Mouse (Mus musculus) liver, adult 2 months (tissue): Measurements from ENCODE around the gene Gm38392. TPM values are rescaled to one million over a fixed set of nuclear protein-coding genes. Genes with fewer than 3 reads are reported as not detected.
"Not testable (repeated sequence)": the region's sequence is repeated elsewhere in the genome, so short reads cannot be mapped to it uniquely, and the experiment has no call there.

Experiments used
- DNase-seq: peaks from one replicate; pipeline ENCODE4 v3.0.0-alpha.2; 2011; ENCODE audit warnings: low read depth, low spot score; ENCODE audit errors: extremely low read depth
- H3K27ac ChIP-seq: fragments of 200-500 bp; replicated peaks from 2 replicates; pipeline ENCODE4 v1.5.1; 2012; ENCODE audit warnings: low read depth, mild to moderate bottlenecking, control low read depth, inconsistent platforms, low read length; ENCODE audit not compliant: insufficient read depth
- H3K27me3 ChIP-seq: fragments of 200-500 bp; 2 replicates; pipeline ENCODE4 v1.6.1; 2012; ENCODE audit warnings: mild to moderate bottlenecking, moderate library complexity, low read length, inconsistent platforms; ENCODE audit not compliant: control insufficient read depth, insufficient read depth
- H3K36me3 ChIP-seq: fragments of 200-500 bp; 2 replicates; pipeline ENCODE4 v1.6.1; 2012; ENCODE audit warnings: low read length, inconsistent platforms; ENCODE audit not compliant: control insufficient read depth, insufficient read depth
- H3K4me1 ChIP-seq: fragments of 200-500 bp; 2 replicates; pipeline ENCODE4 v1.6.1; 2011; ENCODE audit warnings: low read length; ENCODE audit not compliant: control insufficient read depth, insufficient read depth
- H3K4me3 ChIP-seq: fragments of 200-500 bp; 2 replicates; pipeline ENCODE4 v1.5.1; 2011; ENCODE audit warnings: low read depth, mild to moderate bottlenecking, control low read depth, low read length, moderate library complexity; ENCODE audit not compliant: insufficient read depth
- H3K79me2 ChIP-seq: fragments of 200-500 bp; 2 replicates; pipeline ENCODE4 v1.6.1; 2012; ENCODE audit warnings: inconsistent platforms, mild to moderate bottlenecking, low read length, moderate library complexity; ENCODE audit not compliant: control insufficient read depth, insufficient read depth
- H3K9ac ChIP-seq: fragments of 200-500 bp; 2 replicates; pipeline ENCODE4 v1.6.1; 2012; ENCODE audit warnings: low read depth, mild to moderate bottlenecking, control low read depth, inconsistent platforms, low read length
- CTCF ChIP-seq: fragments of 200-500 bp; IDR thresholded peaks from 2 replicates; pipeline ENCODE4 v1.5.1; 2011; ENCODE audit warnings: low read depth, low read length, control low read depth
- POLR2A ChIP-seq: fragments of 200-500 bp; IDR thresholded peaks from 2 replicates; pipeline ENCODE4 v1.6.1; 2011; ENCODE audit warnings: low read length, control low read depth; ENCODE audit not compliant: insufficient read depth; ENCODE audit errors: extremely low read depth
- WGBS: fragments of 180-500 bp; shearing (Covaris S2); methylation state at CpG from one replicate; pipeline ENCODE4 v1.1.7; 2018; 5-methylcytosine and 5-hydroxymethylcytosine counted together
- polyA plus RNA-seq: library from polyadenylated mRNA; depleted of rRNA; stranded (reverse); fragments of >200 nt; gene quantifications from 2 replicates; pipeline ENCODE4 v1.2.3, GENCODE M21; 2012
- total RNA-seq: library from RNA; depleted of rRNA; stranded (reverse); fragments of >200 nt; gene quantifications from 2 replicates; pipeline ENCODE4 v1.2.3, GENCODE M21; 2014

Gene Gm38392
- total and polyA plus RNA-seq, 2 experiments = not detected

DNA sequence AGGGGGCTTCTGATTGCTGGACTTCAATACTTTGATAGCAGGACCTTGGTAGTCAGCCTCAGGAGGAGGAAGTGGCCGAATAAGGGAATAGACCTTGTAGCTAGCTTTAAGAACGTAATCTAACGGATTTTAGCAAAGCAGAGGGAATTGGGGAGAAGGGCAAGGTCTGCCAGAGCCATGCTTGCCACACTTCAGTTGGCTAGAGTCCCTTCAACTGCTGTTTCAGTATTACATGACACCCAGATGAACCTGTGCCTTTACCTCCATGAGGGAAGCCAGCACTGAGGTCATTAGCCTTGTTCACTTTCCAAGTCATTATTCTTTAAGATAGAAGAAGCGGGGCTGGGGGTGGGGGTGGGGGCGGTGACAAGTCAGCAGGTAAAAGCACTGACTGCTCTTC is 18.0 kb downstream of the Gm38392 start:
- Histone ChIP-seq H3K79me2 (no peaks in the 10 kb centered on the region), H3K9ac (no peak overlapping the region), H3K27me3 (no peaks in the 10 kb centered on the region), H3K4me1 (no peaks in the 10 kb centered on the region), H3K27ac (no peak overlapping the region), H3K36me3 (no peaks in the 10 kb centered on the region), H3K4me3 (no peak overlapping the region)
- peak; percentile 30 for DNase-seq
- 78% methylated on average over 5 of the region's 5 CpGs for WGBS
- TF ChIP-seq POLR2A (no peak), CTCF (no peak)

DNA sequence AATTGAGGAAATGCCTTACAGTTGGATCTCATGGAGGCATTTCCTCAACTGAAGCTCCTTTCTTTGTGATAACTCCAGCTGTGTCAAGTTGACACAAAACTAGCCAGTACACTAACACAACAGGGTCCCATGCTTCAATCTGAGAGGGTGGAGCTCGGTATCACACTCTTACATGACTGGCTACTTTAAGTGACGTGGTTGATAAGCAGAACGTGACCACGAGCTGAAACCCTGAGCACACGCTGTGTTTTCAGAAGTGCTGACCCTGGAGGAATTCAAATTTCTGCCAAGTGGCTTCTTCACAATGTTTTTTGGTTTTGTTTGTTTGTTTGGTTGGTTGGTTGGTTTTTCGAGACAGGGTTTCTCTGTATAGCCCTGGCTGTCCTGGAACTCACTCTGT is 19.0 kb downstream of the Gm38392 start:
- not testable (repeated sequence) for H3K9ac ChIP-seq, H3K27ac ChIP-seq, H3K27me3 ChIP-seq, H3K4me1 ChIP-seq, H3K79me2 ChIP-seq, DNase-seq, H3K4me3 ChIP-seq, H3K36me3 ChIP-seq
- WGBS = 81% methylated on average over 6 of the region's 6 CpGs

DNA sequence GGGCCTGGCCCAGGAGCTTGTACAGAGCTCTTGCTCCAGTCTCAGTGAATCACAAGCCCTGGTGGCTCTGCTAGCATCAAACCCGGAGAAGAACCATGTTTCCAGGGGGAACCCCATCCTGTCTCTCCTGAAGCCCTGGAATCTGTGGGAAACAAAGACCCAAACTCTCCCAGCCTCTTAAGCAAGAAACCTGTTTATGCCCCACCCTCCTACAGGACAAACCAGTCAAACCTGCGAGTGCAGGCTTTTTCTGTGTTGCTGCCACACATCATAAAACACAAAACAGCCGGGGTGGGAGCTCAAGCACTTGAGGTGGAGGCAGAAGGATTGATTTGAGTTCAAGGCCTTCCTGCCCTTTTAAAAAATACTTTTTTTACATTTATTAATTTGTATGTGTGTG is 24.7 kb downstream of the Gm38392 start:
- no peak overlapping the region for H3K4me3 ChIP-seq
- H3K27ac ChIP-seq = no peak overlapping the region
- H3K27me3 ChIP-seq = no peaks in the 10 kb centered on the region
- H3K79me2 ChIP-seq = no peaks in the 10 kb centered on the region
- 78% methylated on average over 3 of the region's 3 CpGs for WGBS
- H3K36me3 ChIP-seq = no peaks in the 10 kb centered on the region
- TF ChIP-seq CTCF (no peak), POLR2A (no peak)
- DNase-seq = no peak
- no peak overlapping the region for H3K9ac ChIP-seq
- no peaks in the 10 kb centered on the region for H3K4me1 ChIP-seq

DNA sequence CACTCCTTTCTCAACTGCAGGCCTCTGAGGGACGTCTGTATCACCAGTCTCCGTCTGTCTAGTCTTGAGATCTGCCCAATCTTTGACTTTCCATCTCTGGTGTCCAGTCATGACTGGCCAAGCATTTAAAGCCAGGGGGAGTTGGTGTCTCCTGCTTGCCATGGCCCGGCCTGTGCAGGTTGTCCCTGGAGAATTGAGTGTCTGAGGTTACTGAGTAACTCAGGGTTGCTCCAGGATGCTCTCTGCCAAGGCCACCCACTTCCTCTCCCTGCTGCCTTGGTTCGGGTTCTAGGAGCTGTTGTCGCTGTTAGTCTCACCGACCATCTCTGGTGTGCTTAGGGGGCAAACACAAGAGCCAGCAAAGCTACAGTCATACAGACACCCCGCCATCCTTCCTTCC is 30.6 kb downstream of the Gm38392 start:
- peaks cover 2% of the 10 kb centered on the region for H3K4me1 ChIP-seq
- WGBS = 64% methylated on average over 7 of the region's 7 CpGs
- H3K27ac ChIP-seq = no peak overlapping the region
- DNase-seq = no peak
- no peak overlapping the region for H3K4me3 ChIP-seq
- H3K27me3 ChIP-seq = no peaks in the 10 kb centered on the region
- TF ChIP-seq POLR2A (no peak), CTCF (no peak)
- no peaks in the 10 kb centered on the region for H3K79me2 ChIP-seq
- H3K36me3 ChIP-seq = no peaks in the 10 kb centered on the region
- H3K9ac ChIP-seq = no peak overlapping the region

DNA sequence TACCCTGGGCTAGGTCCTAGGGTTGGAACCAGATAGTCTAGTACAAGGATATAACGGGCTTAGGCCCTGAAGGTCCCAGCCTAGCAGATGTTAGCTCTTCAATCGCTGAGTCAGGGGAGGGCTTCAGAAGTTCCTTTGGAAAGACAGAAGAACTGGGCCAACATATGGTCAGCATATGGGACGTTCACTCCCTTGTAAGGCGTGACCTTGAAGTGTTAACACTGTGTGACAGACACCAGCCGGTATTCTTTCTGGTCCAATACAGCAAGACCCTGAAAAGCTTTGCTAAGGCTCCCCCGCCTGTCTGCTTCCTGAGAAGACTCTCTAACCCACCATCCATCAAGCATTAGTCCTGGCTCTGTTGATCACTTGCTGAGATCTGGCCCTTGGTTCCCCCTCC is 31.1 kb downstream of the Gm38392 start:
- Histone ChIP-seq H3K4me3 (no peak overlapping the region), H3K9ac (no peak overlapping the region), H3K36me3 (no peaks in the 10 kb centered on the region), H3K4me1 (peaks cover 2% of the 10 kb centered on the region), H3K27ac (no peak overlapping the region), H3K27me3 (no peaks in the 10 kb centered on the region), H3K79me2 (no peaks in the 10 kb centered on the region)
- 85% methylated on average over 6 of the region's 6 CpGs for WGBS
- TF ChIP-seq POLR2A (no peak), CTCF (no peak)
- no peak for DNase-seq

DNA sequence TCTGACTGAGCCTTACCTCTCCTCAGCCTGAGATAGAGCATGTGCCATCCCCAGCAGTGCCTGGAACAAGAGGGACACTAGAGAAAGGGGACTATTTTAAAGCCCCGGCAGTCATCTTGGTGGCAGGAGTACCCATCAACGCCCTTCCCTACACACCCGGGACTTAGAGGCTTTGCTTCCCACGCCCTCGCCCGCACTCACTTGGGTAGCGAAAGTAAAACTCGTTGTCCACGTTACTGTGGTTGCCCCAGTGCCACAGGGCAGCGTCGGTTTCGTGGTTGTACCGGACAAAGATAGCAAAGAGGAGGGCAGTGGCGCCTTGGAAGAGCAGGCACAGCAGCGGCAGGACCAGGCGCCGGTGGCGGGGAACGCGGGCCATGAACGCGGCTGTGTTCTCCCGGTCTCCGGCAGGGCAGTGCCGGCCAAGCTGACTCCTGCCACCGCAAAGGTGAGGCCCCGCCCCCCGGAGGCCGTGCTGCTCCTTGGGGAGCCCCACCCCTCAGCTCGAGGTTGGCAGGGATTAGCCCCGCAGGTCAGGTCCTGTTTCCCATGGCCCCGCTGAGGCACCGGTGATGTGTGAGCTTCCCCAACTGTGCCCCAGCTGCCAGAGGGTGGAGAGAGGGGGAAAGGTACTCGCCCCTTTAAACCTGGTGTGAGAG is 32.6 kb downstream of the Gm38392 start, which contains the start of gene Rhbg:
TSS of gene Rhbg (minus strand) at position 442 of the 659 bp plus-strand sequence.
- Histone ChIP-seq H3K27me3 (no peaks in the 10 kb centered on the region), H3K79me2 (no peaks in the 10 kb centered on the region), H3K4me3 (peak within 1 kb of the TSS; percentile 76), H3K9ac (peak within 1 kb of the TSS; percentile 85), H3K27ac (no peak within 1 kb of the TSS), H3K36me3 (no peaks in the 10 kb centered on the region), H3K4me1 (peaks cover 2% of the 10 kb centered on the region)
- DNase-seq = peak; percentile 55
- WGBS = 2% methylated on average over 34 of the region's 34 CpGs
- TF ChIP-seq POLR2A = no peak
- TF ChIP-seq CTCF = 0 out of 2 replicates have a peak, but pooled peaks have one; percentile 0
